Mouse (Mus musculus) liver, embryonic 12.5 days (tissue): ENCODE data around the gene Coro1c. TPM values are rescaled to one million over a fixed set of nuclear protein-coding genes. Genes with fewer than 3 reads are reported as not detected.
A peak's percentile ranks its signal among the peaks of the same experiment; 100 is the strongest.

Source experiments
- ATAC-seq: fragments of 200-750 bp; cut with Nextera tagmentation; 2 replicates; pipeline ENCODE4 v1.8.0; 2017; ENCODE audit warnings: moderate number of reproducible peaks, mild to moderate bottlenecking, moderate library complexity
- H3K27ac ChIP-seq: fragments of 300-500 bp; sonication (generic); 2 replicates; pipeline ENCODE4 v1.5.1; 2016; ENCODE audit warnings: mild to moderate bottlenecking
- H3K27me3 ChIP-seq: fragments of 300-500 bp; sonication (generic); replicated peaks from 2 replicates; pipeline ENCODE4 v1.6.1; 2016; ENCODE audit warnings: mild to moderate bottlenecking, moderate library complexity
- H3K36me3 ChIP-seq: fragments of 300-500 bp; sonication (generic); 2 replicates; pipeline ENCODE4 v1.6.1; 2016; ENCODE audit warnings: mild to moderate bottlenecking, moderate library complexity
- H3K4me1 ChIP-seq: fragments of 300-500 bp; sonication (generic); 2 replicates; pipeline ENCODE4 v1.6.1; 2016
- H3K4me2 ChIP-seq: fragments of 300-500 bp; sonication (generic); 2 replicates; pipeline ENCODE4 v1.6.1; 2016; ENCODE audit warnings: mild to moderate bottlenecking, moderate library complexity
- H3K4me3 ChIP-seq: fragments of 300-500 bp; sonication (generic); 2 replicates; pipeline ENCODE4 v1.5.1; 2016; ENCODE audit warnings: mild to moderate bottlenecking, moderate library complexity
- H3K9ac ChIP-seq: fragments of 300-500 bp; sonication (generic); 2 replicates; pipeline ENCODE4 v1.6.1; 2016; ENCODE audit warnings: mild to moderate bottlenecking, moderate library complexity
- H3K9me3 ChIP-seq: fragments of 300-500 bp; sonication (generic); replicated peaks from 2 replicates; pipeline ENCODE4 v1.6.1; 2016; ENCODE audit warnings: mild to moderate bottlenecking, moderate library complexity
- WGBS: fragments of 180-500 bp; shearing (Covaris S2); methylation state at CpG from one replicate; pipeline ENCODE4 v1.1.7; 2016; ENCODE audit not compliant: insufficient replicate concordance; 5-methylcytosine and 5-hydroxymethylcytosine counted together
- polyA plus RNA-seq: library from polyadenylated mRNA; unstranded; fragments of >200 nt; fragmentation: Nextera tagmentation; extraction: Ambion mirVana; gene quantifications from 2 replicates; pipeline ENCODE4 v1.2.1, GENCODE M21; 2016

Gene Coro1c
- polyA plus RNA-seq, 1 experiment from 2014 or later: 78.7 TPM

DNA sequence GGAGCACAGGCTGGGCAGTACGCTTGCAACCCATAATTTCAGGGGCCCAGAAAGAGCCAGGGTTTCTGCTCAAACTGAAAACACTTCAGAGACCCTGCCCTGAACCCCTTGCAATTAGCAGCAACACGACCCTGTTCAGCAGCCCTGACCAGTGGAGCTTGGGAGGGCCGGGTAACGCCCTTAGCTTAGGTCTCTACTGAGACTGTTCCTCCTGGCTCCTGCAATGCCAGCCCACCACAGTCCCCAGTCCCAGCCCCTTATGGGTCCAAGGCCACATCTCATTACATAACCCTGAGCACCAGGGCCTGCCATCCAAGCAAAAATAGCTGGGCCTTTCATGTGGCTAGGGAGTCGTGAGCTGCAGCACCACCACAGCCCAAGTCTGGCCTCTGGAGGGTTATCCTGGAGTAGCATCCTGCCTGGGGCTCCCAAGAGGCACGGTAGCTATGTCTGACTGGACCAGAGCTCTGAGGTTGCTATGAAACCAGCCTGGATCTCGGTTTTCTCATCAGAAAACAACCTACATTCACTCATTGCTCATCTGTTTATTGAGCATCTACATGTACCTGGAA, 104.1 kb downstream of the Coro1c start:
- no peaks in the 10 kb centered on the region for H3K9me3 ChIP-seq
- no peak overlapping the region for H3K27ac ChIP-seq
- no peaks in the 10 kb centered on the region for H3K36me3 ChIP-seq
- 46% methylated on average over 7 of the region's 7 CpGs for WGBS
- peaks cover 24% of the 10 kb centered on the region for H3K4me1 ChIP-seq
- peaks cover 30% of the 10 kb centered on the region for H3K27me3 ChIP-seq
- H3K4me2 ChIP-seq: no peak overlapping the region
- H3K4me3 ChIP-seq: no peak overlapping the region
- H3K9ac ChIP-seq: no peak overlapping the region
- ATAC-seq: no peak

DNA sequence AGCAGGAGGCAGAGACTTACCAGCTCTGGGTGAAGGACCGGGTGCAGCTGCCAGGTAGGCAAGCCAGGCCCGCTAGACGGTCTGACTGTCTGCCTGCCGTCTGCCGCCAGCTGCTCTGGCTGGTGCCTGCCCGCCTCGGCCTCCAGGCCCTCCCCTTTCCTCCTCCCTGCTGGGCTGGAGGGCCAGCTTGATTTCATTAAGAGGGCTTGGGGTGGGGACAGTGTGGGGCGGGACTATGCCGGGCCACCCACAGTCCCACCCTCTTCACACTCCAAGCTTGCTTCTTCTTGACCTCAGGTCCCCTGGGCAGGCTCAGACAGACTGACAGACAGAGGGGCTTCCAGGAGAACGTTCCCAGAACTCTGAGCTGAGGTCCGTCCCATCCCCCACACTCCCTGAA, 108.3 kb downstream of the Coro1c start, which contains the start of gene Tmem119:
TSS of gene Tmem119 (minus strand) at position 237 of the 400 bp plus-strand sequence.
- WGBS: 2% methylated on average over 11 of the region's 11 CpGs
- Histone ChIP-seq H3K9ac (no peak within 1 kb of the TSS; the same call in 1 of the 2 replicates), H3K27ac (no peak within 1 kb of the TSS), H3K36me3 (no peaks in the 10 kb centered on the region), H3K4me1 (peaks cover 32% of the 10 kb centered on the region), H3K27me3 (peaks cover 32% of the 10 kb centered on the region), H3K9me3 (no peaks in the 10 kb centered on the region), H3K4me2 (peak within 1 kb of the TSS; percentile 36), H3K4me3 (peak within 1 kb of the TSS; percentile 26; the same call in 1 of the 2 replicates)
- ATAC-seq: peak; percentile 59

- H3K4me2 ChIP-seq: peak overlapping the region; percentile 36
- H3K27me3 ChIP-seq: peaks cover 32% of the 10 kb centered on the region
- H3K4me3 ChIP-seq: peak overlapping the region; percentile 26; the same call in 1 of the 2 replicates
- no peak overlapping the region for H3K27ac ChIP-seq
- H3K9me3 ChIP-seq: no peaks in the 10 kb centered on the region
- no peak overlapping the region for H3K9ac ChIP-seq
- H3K4me1 ChIP-seq: peaks cover 32% of the 10 kb centered on the region
- ATAC-seq: no peak
- WGBS: 60% methylated on average over 5 of the region's 5 CpGs
- no peaks in the 10 kb centered on the region for H3K36me3 ChIP-seq
Observed at GRCm38 (mm10) chr5:113799691-113800090, 108.9 kb downstream of the Coro1c start.

GRCm38 (mm10) chr5:113798525-113798924, 110.0 kb downstream of the Coro1c start:
- no peak for ATAC-seq
- no peak overlapping the region for H3K27ac ChIP-seq
- H3K4me1 ChIP-seq: peaks cover 24% of the 10 kb centered on the region
- 46% methylated on average over 9 of the region's 9 CpGs for WGBS
- peak overlapping the region; percentile 36; the same call in 1 of the 2 replicates for H3K4me2 ChIP-seq
- H3K36me3 ChIP-seq: no peaks in the 10 kb centered on the region
- H3K4me3 ChIP-seq: no peak overlapping the region
- no peaks in the 10 kb centered on the region for H3K9me3 ChIP-seq
- no peak overlapping the region for H3K9ac ChIP-seq
- peaks cover 32% of the 10 kb centered on the region for H3K27me3 ChIP-seq

DNA sequence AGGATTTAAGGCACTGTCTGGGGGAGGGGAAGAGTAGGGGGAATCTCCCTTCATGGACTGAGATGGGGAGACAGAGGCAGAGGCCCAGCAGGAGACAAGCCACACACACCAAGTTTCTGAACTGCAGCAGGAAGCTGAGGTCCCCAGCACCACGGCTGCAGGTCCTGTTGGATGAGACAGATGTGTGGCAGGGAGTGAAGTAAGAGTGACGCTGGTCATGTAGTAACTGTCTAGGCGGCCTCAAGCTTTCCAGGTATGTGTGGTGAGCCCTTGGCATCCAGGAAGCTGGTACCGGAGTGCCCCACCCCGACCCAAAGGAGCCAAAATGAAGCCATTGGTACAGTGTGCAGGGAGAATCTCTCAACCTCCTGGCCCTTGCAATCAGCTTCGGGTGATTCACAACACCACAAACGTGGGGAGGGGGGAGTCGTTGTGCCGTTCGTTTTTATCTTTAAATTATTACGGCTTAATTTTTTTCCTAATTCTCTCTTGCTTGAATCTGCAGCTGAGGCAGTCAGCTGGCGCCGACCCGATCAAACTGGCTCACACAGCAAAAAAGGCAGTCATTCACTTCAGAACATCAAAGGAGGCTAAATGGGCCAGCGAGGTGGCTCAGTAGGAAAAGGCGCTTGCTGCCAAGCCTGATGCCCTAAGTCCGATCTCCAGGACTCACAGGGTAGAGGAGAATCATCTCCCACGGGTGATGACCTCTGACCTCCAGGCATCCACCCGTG, 111.2 kb downstream of the Coro1c start:
- Histone ChIP-seq H3K9ac (no peak overlapping the region; the same call in 1 of the 2 replicates), H3K9me3 (no peaks in the 10 kb centered on the region), H3K27me3 (peaks cover 32% of the 10 kb centered on the region), H3K36me3 (no peaks in the 10 kb centered on the region), H3K4me3 (no peak overlapping the region), H3K4me2 (peak overlapping the region; percentile 32), H3K27ac (peak overlapping the region; percentile 38; the same call in 1 of the 2 replicates), H3K4me1 (peaks cover 26% of the 10 kb centered on the region)
- no peak for ATAC-seq
- 26% methylated on average over 19 of the region's 19 CpGs for WGBS

DNA sequence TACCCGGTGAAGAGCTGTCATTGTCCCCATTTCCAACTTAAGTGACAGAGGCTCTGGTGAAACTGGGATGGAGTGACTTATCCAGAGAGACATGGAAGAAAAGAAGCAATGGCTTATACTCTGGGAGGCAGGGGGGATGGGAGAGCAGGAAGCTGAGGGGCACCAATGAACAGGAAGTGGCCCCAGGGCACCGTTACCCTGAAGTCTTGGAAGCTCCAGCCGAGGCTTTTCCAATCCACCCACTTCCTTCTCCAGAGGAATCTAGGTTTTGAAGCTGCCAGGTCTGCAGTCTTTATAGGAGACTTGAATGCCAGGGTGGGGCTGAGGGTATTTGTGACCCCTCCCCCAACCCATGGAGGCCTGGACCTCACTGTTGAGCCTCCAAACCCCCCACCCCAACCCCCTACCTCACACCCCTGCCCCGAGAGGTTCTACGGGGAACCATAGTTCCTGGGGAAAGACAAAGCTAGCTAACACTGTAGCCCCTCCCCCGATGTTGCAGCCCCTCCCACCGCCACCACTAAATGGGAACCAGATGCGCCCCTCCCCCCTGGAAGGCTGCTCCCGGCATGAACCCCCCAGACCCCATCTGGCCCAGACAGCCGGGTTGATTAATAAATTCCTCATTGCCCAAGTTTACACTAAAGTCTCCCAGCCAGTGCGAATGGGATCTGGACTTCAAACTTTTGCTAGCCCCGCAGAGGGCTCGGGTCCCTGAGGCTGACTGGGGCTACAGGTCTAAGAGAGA, 112.0 kb downstream of the Coro1c start:
- H3K4me3 ChIP-seq: no peak overlapping the region
- no peak for ATAC-seq
- H3K27ac ChIP-seq: peak overlapping the region; percentile 46
- H3K27me3 ChIP-seq: peaks cover 32% of the 10 kb centered on the region
- no peak overlapping the region for H3K9ac ChIP-seq
- peaks cover 33% of the 10 kb centered on the region for H3K4me1 ChIP-seq
- 2% methylated on average over 13 of the region's 13 CpGs for WGBS
- peak overlapping the region; percentile 32 for H3K4me2 ChIP-seq
- no peaks in the 10 kb centered on the region for H3K9me3 ChIP-seq
- H3K36me3 ChIP-seq: no peaks in the 10 kb centered on the region

Other genes with a start within 250 kb of the Coro1c start
- gene 1700069L16Rik, start 184.0 kb downstream of the Coro1c start, polyA plus RNA-seq: not detected in 2 replicates
- 2.9 and 3.3 TPM in 2 replicates for gene Ficd, start 173.0 kb downstream of the Coro1c start, polyA plus RNA-seq
- gene Sart3, start 136.2 kb downstream of the Coro1c start, polyA plus RNA-seq: 39.9 and 40.4 TPM in 2 replicates
- 109 and 112 TPM in 2 replicates for gene Iscu, start 136.0 kb downstream of the Coro1c start, polyA plus RNA-seq
- gene Tmem119, start 108.2 kb downstream of the Coro1c start, polyA plus RNA-seq: 7.2 and 9.8 TPM in 2 replicates
- gene Selplg, start 76.1 kb downstream of the Coro1c start, polyA plus RNA-seq: 10.8 and 11.6 TPM in 2 replicates
- gene Ssh1, start 85.1 kb upstream of the Coro1c start, polyA plus RNA-seq: 8.9 and 10.9 TPM in 2 replicates
- gene Dao, start 94.9 kb upstream of the Coro1c start, polyA plus RNA-seq: not detected in 2 replicates
- 5.0 and 5.2 TPM in 2 replicates for gene Usp30, start 156.7 kb upstream of the Coro1c start, polyA plus RNA-seq
- not detected in 2 replicates for gene Svop, start 182.8 kb upstream of the Coro1c start, polyA plus RNA-seq
- gene Alkbh2, start 219.5 kb upstream of the Coro1c start, polyA plus RNA-seq: 8.2 and 8.8 TPM in 2 replicates
- gene Ung, start 221.6 kb upstream of the Coro1c start, polyA plus RNA-seq: 40.1 and 40.7 TPM in 2 replicates
- gene Acacb, start 237.8 kb upstream of the Coro1c start, polyA plus RNA-seq: 0.60 and 0.70 TPM in 2 replicates